Mouse (Mus musculus) left cerebral cortex, postnatal 25 days (tissue): Measurements from ENCODE around the gene Pgm1. TPM values are rescaled to one million over a fixed set of nuclear protein-coding genes. Genes with fewer than 3 reads are reported as not detected.

Experiments
- DNase-seq, 2 experiments: peaks; one replicate each; pipeline ENCODE4 v3.0.0; 2022; ENCODE audit warnings: low spot score in 2 of 2, mixed read lengths in 1 of 2
- intact Hi-C: fragments of 180-260 bp; cut with DNase I; formaldehyde crosslinking; loops from one replicate; pipeline ENCODE4 v1.15.1; 2025
- total RNA-seq, 2 experiments: library from RNA; stranded (reverse); gene quantifications; 2 replicates each; pipeline ENCODE4 v1.2.3; 2021

Gene Pgm1
- total RNA-seq, 2 experiments from 2014 or later: 50.4 to 52.2 TPM

GRCm38 (mm10) chr4:100001806-100002205, 72.6 kb downstream of the Pgm1 start:
- no peak for DNase-seq
- intact Hi-C loops: no loop called here

- no peak for DNase-seq
- intact Hi-C loops: loop anchor here (2.0 kb wide), 1 partner anchor 525 kb away; no protein-coding TSS in a partner anchor
Measured at GRCm38 (mm10) chr4:100007721-100008120, 78.5 kb downstream of the Pgm1 start.

- DNase-seq: peak; percentile 58 to 76
- intact Hi-C loops: loop anchor here (2.0 kb wide), 1 partner anchor 524 kb away; no protein-coding TSS in a partner anchor
Measured at GRCm38 (mm10) chr4:100008371-100009090, 79.3 kb downstream of the Pgm1 start.

- intact Hi-C loops: loop anchor here (2.0 kb wide), 1 partner anchor 524 kb away; no protein-coding TSS in a partner anchor
- DNase-seq: no peak
Measured at GRCm38 (mm10) chr4:100009211-100009678, 80.0 kb downstream of the Pgm1 start.

GRCm38 (mm10) chr4:100010916-100011315, 81.7 kb downstream of the Pgm1 start:
- intact Hi-C loops: no loop called here
- DNase-seq: no peak

- DNase-seq: no peak
- intact Hi-C loops: no loop called here
Measured at GRCm38 (mm10) chr4:100011563-100011962, 82.3 kb downstream of the Pgm1 start.

- intact Hi-C loops: no loop called here
- DNase-seq: no peak
Measured at GRCm38 (mm10) chr4:100012361-100013035, 83.3 kb downstream of the Pgm1 start.

- intact Hi-C loops: loop anchor here (2.0 kb wide), 2 partner anchors 379 to 511 kb away; no protein-coding TSS in a partner anchor
- no peak for DNase-seq
Measured at GRCm38 (mm10) chr4:100027773-100028172, 98.6 kb downstream of the Pgm1 start.

- intact Hi-C loops: loop anchor here (2.0 kb wide), 2 partner anchors 378 to 510 kb away; no protein-coding TSS in a partner anchor
- peak; percentile 68 to 84 for DNase-seq
Measured at GRCm38 (mm10) chr4:100028641-100029040, 99.4 kb downstream of the Pgm1 start.

- intact Hi-C loops: no loop called here
Measured at GRCm38 (mm10) chr4:100031270-100031669, 102.1 kb downstream of the Pgm1 start.

GRCm38 (mm10) chr4:100032608-100033007, 103.4 kb downstream of the Pgm1 start:
- intact Hi-C loops: no loop called here
- no peak for DNase-seq

More at GRCm38 (mm10) chr4:100031270-100031669, 102.1 kb downstream of the Pgm1 start:
- no peak for DNase-seq

- no peak for DNase-seq
- intact Hi-C loops: no loop called here
Measured at GRCm38 (mm10) chr4:100033944-100034343, 104.7 kb downstream of the Pgm1 start.

GRCm38 (mm10) chr4:100034971-100035370, 105.8 kb downstream of the Pgm1 start:
- no peak for DNase-seq
- intact Hi-C loops: no loop called here

GRCm38 (mm10) chr4:100035919-100036554, 106.8 kb downstream of the Pgm1 start:
- intact Hi-C loops: no loop called here
- DNase-seq: no peak

Other genes starting within 250 kb of the Pgm1 start
- gene Alg6, start 213.8 kb upstream of the Pgm1 start, total RNA-seq: 10 to 100 TPM in 1 of 2 experiments, 1 to 10 TPM in 1; 8.9 to 10.4 TPM
- gene Efcab7, start 100.2 kb upstream of the Pgm1 start, total RNA-seq: 1 to 10 TPM; 4.4 to 5.5 TPM
- gene Itgb3bp, start 399 bp downstream of the Pgm1 start, total RNA-seq: 1 to 10 TPM; 3.3 to 3.9 TPM
- 1 to 10 TPM in 1 of 2 experiments, under 1 TPM in 1; 0.69 to 1.0 TPM for gene Ror1, start 166.4 kb downstream of the Pgm1 start, total RNA-seq